Mouse (Mus musculus) MEL (cell line): ENCODE measurements around the gene Ccpg1.

Experiments used
- BHLHE40 ChIP-seq: IDR thresholded peaks from 2 replicates; pipeline ENCODE4 v1.6.1; 2012; ENCODE audit warnings: low read depth, mild to moderate bottlenecking, inconsistent platforms, low read length, improper control_type of control experiment, borderline replicate concordance
- CTCF ChIP-seq, 3 experiments: IDR thresholded peaks in 2 of 3; conservative IDR thresholded peaks in 1 of 3; 2 replicates each; pipeline ENCODE4 v1.5.1; 2011 to 2012; ENCODE audit warnings: low read length in 3 of 3, low read depth in 2 of 3, mild to moderate bottlenecking in 2 of 3, improper control_type of control experiment in 1 of 3, inconsistent platforms in 1 of 3, mixed read lengths in 1 of 3, moderate library complexity in 1 of 3; ENCODE audit not compliant: control insufficient read depth in 1 of 3, insufficient read depth in 1 of 3, poor library complexity in 1 of 3, severe bottlenecking in 1 of 3
- EP300 ChIP-seq, 2 experiments: IDR thresholded peaks; 2 replicates each; pipeline ENCODE4 v1.6.1; 2011; ENCODE audit warnings: improper control_type of control experiment in 2 of 2, low read length in 2 of 2, low read depth in 1 of 2, mild to moderate bottlenecking in 1 of 2
- HCFC1 ChIP-seq: IDR thresholded peaks from 2 replicates; pipeline ENCODE4 v1.6.1; 2012; ENCODE audit warnings: low read depth, mild to moderate bottlenecking, inconsistent platforms, low read length, improper control_type of control experiment, moderate library complexity
- KAT2A ChIP-seq: conservative IDR thresholded peaks from 2 replicates; pipeline ENCODE4 v1.6.1; 2012; ENCODE audit warnings: low read depth, low read length, improper control_type of control experiment, inconsistent platforms
- MAX ChIP-seq: IDR thresholded peaks from 2 replicates; pipeline ENCODE4 v1.6.1; 2011; ENCODE audit warnings: low read length, improper control_type of control experiment
- NELFE ChIP-seq: IDR thresholded peaks from 2 replicates; pipeline ENCODE4 v1.6.1; 2011; ENCODE audit warnings: low read depth, low read length, improper control_type of control experiment
- POLR2A ChIP-seq, 2 experiments: IDR thresholded peaks; 2 replicates each; pipeline ENCODE4 v1.6.1; 2011 to 2012; ENCODE audit warnings: low read length in 2 of 2, mild to moderate bottlenecking in 2 of 2, control low read depth in 1 of 2, improper control_type of control experiment in 1 of 2, low read depth in 1 of 2, moderate library complexity in 1 of 2; ENCODE audit not compliant: control insufficient read depth in 1 of 2, insufficient read depth in 1 of 2, poor library complexity in 1 of 2
- POLR2AphosphoS2 ChIP-seq: IDR thresholded peaks from 2 replicates; pipeline ENCODE4 v1.6.1; 2011; ENCODE audit warnings: low read length, improper control_type of control experiment
- RCOR1 ChIP-seq: IDR thresholded peaks from 2 replicates; pipeline ENCODE4 v1.6.1; 2012; ENCODE audit warnings: low read depth, mild to moderate bottlenecking, inconsistent platforms, low read length, improper control_type of control experiment
- TCF12 ChIP-seq: IDR thresholded peaks from 2 replicates; pipeline ENCODE4 v1.6.1; 2014; ENCODE audit warnings: low read depth, mild to moderate bottlenecking, inconsistent platforms, low read length, improper control_type of control experiment, moderate library complexity
- ZC3H11A ChIP-seq: IDR thresholded peaks from 2 replicates; pipeline ENCODE4 v1.6.1; 2012; ENCODE audit warnings: low read depth, mild to moderate bottlenecking, inconsistent platforms, low read length, improper control_type of control experiment

- no peak for TF ChIP-seq CTCF (IDR thresholded peaks at IDR 0.05 in 2 of 3, conservative IDR thresholded peaks at IDR 0.05 in 1 of 3; ENCODE audit: control insufficient read depth in 1 of 3, insufficient read depth in 1 of 3, low read depth in 2 of 3, low read length in 3 of 3, poor library complexity in 1 of 3, severe bottlenecking in 1 of 3)
- TF ChIP-seq ZC3H11A, result no peak
- no peak for TF ChIP-seq POLR2A (IDR thresholded peaks at IDR 0.05; ENCODE audit: control insufficient read depth in 1 of 2, insufficient read depth in 1 of 2, low read depth in 1 of 2, low read length in 2 of 2, poor library complexity in 1 of 2)
- TF ChIP-seq HCFC1, result no peak
- TF ChIP-seq BHLHE40, result no peak
- TF ChIP-seq TCF12, result no peak
- TF ChIP-seq MAX, result no peak
- no peak for TF ChIP-seq POLR2AphosphoS2
- TF ChIP-seq KAT2A, result no peak
- TF ChIP-seq EP300 (IDR thresholded peaks at IDR 0.05; ENCODE audit: low read depth in 1 of 2, low read length in 2 of 2), result no peak
- no peak for TF ChIP-seq RCOR1
- TF ChIP-seq NELFE, result no peak
Observed at GRCm38 (mm10) chr9:73001314-73002011, 16.2 kb downstream of the Ccpg1 start.
